Mouse (Mus musculus) spleen, adult 12 weeks (tissue): Measurements from ENCODE around the gene Ltb4r2.

Experiments used
- DNase-seq: peaks from one replicate; pipeline ENCODE4 v3.0.0; 2022; ENCODE audit warnings: low spot score

Ltb4r2 gene

DNA sequence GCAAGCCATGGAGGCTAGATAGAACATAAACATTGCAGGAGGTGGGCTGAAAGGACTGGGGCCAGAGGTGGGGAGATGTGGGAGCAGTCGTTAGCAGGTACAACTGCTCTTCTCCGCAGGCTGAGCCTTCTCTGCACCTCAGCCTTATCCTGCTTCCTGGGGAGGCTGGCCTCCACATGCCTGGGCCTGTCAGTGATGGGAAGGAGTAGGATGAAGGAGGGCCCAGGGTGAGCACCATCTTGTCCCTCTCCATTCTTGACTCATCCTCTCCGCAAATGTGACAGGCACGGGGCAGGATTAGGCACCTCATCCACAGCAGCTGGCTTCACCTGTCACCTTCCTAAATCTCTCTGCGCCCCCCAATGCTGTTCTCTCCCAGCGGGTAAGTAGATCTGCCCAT, at the start of gene Ltb4r2:
Gene Ltb4r2, plus strand, starts transcription at position 266 of the 400 bp plus-strand sequence.
- no peak for DNase-seq

DNA sequence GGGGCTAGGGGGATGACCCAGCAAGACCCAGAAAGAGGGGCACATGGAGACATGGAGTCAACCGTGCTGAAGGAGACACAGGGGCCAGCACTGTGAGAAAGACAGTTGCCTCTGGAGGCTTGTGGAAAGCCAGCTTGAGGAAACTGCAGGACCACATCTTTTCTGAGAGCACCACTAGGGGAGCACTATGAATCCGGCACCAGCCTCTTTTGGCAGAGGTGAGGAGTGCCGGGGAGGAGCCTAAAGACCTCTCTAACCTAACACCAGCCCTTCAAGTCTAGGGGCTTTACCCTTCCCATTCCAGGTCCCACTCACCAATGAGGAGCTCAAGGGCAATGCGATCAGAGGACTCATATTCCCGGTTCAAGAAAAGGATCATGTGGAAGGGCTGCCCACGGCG, 49.4 kb upstream of the Ltb4r2 start:
- no peak for DNase-seq

DNA sequence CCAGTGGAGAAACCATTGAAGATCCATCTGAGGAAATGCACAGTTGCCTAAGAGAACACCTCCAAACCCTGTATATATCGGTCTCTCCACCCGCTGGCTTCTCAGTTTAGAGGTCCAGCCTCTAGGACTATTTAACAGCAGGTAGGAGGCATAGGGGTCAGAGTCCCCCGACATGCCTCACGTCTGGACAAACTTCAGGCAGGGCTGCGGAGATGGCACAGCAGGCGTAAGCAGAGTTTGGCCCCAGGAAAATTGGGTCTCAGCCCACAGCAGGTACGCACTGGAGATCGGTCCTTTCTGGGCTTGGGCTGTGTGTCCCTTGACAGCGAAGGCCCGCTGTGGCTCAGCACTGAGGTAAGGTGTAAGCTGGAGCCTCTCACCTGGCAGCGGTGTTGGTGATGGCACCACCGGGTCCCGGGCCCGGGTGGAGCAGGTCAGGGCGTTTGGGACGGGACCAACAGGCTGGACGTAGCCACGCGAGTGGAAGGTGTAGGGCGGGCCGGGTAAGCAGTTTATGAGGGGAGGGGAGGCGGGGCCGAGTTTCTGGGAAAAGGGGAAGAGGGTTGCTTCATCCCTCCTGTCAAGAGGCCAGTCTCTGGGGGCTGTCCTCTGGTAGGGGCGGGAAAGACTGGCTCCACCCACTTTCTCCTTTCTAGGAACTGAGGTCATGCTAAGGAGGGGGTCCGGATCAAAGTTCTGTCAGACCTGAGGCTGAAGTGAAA, 48.1 kb upstream of the Ltb4r2 start:
- no peak for DNase-seq

DNA sequence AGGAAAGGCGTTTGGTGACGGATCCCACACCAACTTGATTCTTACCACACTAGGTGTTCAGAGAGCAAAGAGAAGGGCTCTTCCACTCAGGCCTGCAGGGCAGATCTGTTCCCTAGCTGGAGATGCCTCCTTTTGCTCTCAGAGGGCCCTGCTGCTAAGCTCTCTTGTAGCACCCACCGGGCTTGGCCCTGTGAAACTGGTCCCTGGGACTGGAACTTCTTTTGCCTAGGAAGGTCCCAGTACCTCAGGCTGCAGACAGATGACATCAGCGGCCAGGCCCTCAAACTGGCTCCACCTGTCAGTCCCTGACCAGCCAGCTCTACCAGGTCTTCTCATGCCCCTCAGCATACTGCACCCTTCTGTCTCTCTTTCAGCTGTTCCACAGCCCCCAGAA, 47.5 kb upstream of the Ltb4r2 start, which contains the start of gene Tgm1:
Gene Tgm1, minus strand, starts transcription at position 198 of the 394 bp plus-strand sequence.
- DNase-seq, result no peak

DNA sequence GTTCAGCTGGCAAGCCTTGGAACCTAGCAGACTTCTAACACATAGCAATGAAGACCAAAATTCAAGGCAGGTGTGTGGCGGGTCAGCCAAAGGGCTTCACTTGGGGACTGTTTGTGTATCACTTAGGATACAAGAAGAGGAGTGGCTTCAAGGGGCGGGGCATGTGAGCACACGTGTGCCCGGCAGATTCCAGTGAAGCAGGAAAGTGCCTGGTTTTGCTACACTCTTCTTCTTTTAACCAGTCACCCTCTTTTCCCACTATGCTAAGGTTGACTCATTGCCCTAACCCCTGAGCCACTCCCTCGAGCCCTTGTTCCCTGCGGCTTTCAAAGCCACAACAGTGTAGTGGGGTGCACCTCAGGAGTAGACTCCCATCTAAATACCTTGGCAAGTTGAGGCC, 46.3 kb upstream of the Ltb4r2 start:
- DNase-seq, result no peak

DNA sequence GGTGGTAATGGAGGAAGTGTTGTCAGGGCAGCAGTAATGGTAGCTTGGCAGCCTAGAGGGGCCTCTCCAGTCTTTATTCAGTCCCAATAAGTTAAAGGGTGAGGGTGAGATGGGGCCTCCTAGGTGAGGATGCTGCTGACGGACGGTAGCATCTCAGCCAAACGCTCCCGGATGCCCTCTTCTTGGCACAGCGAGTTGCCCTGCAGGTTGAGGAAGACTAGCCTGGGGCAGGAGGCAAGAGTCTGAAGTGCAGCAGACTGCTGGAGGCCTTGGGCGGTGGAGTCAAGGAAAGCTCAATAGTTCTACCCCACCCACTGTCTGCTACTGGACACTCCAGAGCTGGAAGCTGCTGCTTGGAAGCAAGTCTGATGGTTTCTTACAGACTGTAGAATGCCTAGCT, 45.0 kb upstream of the Ltb4r2 start:
- DNase-seq, result no peak

DNA sequence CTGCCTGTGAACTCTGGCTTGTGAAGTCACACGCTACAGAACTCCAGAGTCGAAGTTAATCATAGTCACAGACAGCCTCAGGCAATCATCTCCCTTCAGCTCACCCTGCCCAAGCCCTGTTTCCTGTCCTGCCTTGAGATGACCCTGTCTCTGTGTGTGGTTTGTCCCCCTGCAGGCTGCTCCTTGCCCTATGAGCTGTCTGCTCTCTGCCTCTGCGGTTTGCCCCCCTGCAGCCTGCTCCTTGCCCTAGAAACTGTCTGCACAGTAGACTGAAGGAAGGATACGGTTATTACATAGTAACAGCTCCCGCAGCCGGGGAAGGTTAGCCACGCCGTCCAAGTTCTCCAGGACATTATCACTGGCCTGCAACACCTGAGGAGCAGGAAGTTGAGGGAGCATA, 44.3 kb upstream of the Ltb4r2 start:
- DNase-seq, result no peak

DNA sequence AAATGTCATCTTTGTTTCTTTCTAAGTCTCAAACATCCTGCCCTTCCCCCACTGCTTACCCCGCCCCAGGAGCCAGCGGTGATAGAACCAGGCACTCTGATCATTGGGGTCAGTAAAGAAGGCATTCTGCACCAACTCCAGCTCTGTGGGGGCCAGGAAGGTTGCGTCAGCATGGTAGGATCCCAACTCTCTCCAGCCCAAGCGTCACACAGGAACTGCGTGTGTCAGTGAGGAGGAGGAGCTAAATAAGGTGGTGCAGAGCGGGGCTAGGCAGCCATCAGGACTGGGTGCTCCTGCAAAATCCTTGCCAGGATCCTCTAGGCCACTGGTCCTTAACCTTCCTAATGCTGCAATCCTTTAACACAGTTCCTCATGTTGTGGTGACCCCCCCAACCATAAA, 41.5 kb upstream of the Ltb4r2 start:
- no peak for DNase-seq

DNA sequence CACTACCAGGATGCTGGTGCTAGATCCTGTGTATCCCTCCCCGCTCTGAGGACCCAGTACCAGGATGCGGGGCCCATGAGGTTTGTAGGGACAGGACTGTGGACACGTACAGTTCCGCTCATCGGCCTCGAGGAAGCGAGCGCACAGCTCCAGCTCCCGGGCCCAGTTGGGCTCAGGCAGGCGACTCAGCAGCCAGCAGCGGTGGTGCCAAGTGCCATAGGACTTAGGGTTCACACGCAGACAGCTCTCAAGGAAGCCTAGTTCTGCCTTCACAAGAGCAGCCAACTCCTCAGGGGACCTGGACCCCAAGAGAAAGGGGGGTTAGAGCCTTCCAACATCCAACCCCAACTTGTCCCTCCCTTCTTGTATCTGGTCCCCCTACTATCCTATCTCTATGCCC, 40.6 kb upstream of the Ltb4r2 start:
- DNase-seq, result no peak

DNA sequence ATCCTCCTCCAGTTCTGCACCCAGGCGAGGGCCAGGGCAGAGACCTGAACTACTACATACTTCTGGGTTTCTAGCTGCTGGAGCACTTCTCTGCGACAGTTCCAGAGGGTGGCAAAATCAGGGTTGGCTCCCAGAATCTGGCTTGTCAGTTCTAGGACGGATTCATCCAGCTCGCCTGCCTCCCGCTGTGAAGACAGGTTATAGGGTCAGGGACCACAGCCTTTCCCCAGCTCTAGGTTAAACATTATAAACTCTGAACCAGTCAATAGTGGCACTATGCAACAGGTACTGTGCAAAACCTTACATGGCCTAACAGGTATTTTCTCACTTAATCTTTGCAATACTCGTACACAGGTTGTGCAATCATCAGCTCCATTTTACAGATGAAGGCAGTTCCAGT, 40.2 kb upstream of the Ltb4r2 start:
- no peak for DNase-seq

DNA sequence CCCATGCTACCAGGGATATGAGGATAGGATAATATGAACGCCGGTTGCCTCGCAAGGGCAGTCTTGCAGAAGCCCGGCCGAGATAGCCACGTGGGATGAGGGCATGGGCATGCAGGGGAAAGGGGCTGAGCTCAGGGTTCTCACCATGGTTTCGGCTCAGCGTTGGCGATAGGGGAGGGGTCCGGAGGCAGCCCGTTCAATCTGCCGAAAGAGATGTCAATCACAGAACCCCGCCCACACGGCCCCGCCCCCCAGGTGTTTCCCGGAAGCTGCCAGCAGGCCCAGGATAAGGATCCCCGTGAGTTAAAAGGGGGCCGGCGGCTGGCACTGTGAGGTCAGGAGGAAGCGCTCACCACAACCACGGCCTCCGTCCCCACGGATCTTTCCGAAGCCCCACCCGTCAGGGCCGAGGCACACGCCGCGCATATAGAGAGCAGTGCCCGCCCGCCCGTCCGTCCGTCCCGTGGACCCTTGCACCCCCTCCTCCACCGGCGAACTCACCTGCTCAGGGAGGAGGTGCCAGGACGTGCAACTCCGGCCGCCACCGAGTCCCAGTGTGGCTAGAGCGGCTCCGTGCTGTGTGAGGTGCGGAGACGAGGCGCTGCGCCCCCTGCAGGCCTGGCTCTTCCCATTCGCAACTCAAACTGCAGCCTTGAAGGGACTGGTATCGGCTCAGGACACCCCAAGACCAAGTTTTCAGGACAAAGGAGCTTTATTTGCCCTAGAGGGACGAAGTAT, 39.4 kb upstream of the Ltb4r2 start, which contains the start of gene Rabggta:
Gene Rabggta, minus strand, starts transcription at position 564 of the 738 bp plus-strand sequence.
- DNase-seq, result peak; percentile 91

DNA sequence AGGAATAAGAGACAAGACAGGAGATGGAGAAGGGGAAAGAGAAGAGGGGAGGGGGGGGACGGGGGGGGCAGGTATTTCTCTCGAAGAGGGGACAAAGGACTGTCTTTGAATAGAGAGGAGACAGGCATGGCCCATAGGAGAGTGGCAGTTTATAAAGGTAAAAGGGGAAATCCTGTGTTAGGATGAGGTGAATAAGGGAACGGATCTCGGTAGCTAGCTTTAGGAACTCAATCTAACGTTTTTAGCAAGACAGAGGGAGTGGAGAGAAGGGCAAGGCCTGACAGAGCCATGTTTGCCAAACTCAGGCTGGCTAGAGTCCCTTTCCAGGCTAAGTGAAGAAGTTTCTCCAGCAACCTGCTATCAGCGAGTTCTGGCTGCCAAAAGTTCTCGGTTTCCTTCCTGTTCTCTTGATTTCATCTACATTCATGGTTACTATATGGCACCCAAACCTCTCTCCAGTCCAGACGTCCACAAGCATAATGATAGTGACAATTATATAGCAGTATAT, 38.7 kb upstream of the Ltb4r2 start:
- DNase-seq, result no peak

DNA sequence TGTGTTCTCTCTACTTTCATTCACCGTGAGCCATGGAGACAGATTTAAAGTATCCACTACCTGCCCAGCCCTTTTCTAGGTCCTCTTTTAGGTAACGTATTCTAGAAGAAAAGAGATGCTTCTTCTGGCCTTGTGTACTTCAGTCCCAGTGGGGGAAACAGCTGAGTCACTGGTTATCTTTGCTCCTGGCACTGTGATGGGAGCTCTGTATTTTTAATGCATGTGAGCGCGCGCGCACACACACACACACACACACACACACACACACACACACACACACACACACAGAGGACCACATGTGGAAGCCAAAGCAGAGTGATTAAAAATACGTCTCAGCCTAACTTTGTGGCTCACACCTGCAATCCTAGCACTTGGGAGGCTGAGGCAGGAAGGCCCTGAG, 37.8 kb upstream of the Ltb4r2 start:
- no peak for DNase-seq

DNA sequence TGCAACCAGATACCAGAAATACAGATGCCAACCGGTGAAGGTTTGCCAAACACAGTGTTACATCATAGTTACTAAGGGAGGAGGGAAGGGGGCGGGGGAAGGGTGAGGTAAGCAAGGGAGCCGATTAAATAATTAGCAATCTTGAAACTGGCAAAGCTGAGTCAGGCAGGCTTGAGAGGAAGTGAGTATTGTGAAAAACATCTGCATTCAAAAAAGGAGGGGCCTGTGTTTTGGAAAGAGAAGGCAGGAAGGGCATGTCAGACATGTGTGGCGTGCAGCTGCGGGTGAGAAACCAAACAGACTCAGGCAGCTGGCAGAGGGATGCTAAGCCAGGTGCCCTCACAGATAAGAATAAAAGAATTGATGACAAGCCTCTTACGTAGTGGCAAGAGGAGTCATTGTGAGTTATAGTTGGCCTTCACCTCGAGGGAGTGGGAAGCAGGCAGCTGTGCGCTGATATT, 36.8 kb upstream of the Ltb4r2 start:
- DNase-seq, result peak; percentile 36

DNA sequence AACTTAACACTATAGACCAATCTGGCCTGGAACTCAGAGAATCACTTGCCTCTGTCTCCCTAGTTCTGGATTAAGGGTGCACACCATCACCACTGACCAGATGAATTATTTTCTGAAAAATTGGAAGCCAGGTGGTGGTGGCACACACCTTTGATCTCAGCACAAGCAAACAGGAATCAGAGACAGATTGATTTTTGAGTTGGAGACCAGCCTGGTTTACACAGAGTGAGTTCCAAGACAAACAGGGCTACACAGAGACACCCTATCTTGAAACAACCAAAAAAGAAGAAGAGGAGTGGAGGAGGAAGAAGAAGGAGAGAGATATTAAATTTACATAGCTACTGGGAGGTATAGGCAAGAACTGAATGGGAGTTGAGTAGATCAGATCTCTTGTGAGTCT, 35.0 kb upstream of the Ltb4r2 start:
- no peak for DNase-seq

DNA sequence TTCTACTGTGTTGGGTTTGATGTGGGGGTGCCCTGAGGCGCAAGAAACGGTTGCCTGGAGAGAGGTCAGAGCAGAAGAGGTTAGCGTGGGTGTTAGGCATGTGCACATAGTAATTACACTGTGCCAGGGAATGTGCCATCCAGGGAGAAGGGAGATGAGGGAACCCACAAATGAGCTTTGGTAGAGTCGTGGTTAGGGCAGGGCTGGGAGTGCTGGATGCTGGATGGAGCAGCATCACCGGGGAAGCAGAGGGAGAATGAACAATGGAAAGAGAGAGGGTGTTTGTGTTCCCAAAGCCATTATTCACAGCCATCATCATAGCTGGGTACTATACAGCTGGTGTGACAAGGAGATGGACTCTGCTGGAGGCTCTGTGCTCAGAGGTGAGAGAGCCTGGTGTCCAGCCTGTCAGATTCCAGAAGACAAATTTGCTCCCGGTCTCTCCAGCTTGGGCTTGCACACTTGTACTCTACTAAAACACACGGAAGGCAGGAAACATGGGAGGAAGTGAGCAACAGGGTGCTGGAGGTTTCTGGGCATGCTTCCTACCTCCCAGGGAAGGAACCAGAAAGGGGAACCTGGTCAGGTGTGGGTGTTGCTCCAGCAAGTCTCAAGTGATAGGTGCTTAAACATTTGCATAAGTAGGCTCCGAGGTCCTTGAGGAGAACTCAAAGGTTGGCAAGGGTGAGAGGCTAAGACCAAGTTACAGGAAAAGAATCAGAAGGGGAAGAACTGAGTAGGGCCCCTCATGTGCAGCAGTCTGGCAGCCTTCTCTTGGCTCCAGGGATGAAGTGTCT, 33.1 kb upstream of the Ltb4r2 start:
- no peak for DNase-seq

DNA sequence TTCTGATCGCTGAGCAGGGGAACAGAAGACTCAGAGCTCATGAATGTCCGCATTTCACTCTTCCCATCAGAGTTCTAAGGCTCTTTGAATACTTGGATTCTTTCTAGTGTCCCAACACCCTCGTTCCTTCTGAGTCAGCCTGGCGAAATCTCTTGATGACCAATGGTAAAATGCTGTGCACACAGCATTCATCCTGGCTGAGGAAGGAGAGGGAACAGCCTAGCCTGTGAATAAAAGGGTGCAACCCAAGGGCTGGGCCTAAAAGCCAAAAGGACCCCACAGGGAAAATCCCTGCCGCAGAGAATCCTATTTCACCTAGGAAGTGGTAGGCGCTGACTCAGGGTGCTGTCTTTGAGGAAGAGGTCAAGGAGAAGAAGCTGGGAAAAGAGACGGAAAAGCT, 31.1 kb upstream of the Ltb4r2 start:
- no peak for DNase-seq

DNA sequence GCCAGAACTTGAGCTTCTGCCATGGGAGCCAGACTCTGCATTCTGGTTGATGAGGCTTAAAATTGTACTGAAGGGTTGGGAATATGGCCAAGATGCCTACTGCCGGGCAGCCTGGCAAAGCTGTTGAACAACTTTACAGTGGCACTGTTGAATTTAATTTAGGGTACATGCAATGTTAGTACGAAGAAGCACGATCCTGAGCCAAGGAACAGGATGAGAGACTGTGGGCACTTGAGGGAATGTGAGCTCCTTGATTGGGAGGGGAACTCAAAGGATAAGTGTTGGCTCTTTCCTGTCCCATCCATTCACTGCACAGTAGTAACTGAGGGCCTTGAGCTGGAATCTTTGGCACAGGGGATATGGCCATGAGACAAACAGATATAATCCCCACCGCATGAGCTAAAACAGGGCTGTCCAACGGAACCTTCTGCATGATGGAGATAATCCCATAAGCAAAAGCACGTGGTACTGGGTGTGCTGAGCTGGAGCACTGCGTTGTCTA, 30.6 kb upstream of the Ltb4r2 start:
- no peak for DNase-seq

DNA sequence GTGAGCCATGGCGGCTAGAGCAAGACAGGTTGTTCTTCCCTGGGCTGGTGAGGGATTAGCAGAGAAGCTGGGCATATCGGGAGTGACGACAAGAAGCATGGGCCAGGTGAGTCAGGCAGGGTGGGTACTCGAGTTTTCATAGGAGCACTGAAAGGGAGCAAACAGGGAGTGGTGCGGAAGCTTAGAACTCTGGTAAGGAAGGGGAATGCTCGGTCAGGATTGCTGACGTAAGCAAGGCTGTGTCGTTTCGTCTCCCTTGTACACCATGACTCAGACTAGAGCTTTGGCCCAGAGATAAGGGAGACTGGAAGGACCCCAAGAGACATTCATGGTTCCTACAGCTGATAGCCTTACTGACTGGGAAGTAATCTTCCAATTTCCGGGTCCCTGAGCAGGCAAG, 27.3 kb upstream of the Ltb4r2 start:
- DNase-seq, result no peak

DNA sequence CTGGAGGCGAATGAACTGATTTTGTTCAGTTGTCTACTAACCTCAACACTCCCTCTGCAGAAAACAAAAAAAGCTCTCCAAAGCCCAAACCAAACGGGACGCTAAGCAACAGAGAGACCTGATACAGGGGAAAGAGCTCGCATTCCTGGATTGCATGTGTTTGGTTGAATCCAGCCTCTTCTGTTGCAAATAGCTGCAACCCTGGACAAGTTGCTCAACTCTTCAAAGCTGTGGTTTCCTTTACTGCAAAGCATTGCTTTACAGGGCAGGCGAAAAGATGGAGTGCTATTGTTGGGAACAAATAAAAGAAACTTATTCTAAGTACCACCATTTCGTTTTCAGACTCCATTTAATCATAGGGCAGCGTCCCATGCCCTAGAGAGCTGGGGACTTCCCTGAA, 26.4 kb upstream of the Ltb4r2 start:
- DNase-seq, result no peak

DNA sequence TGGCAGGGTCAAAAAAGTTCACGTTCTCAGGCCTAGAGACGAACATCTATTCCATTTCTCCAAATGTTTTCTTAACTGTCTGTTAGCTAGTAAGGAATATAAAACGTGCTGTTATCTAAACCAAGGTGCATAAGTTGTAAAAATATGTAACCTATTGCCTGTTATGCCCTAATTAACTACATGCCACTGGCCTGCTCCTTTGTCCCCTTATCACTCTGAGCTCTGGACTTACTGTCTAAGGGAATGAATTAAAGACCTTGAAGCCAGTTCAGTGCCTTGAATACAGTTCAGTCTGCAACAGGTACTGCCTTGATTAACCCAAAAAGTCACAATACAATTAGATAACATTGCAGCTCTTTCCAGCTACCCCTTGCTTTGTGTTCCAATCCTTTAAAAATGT, 25.9 kb upstream of the Ltb4r2 start:
- no peak for DNase-seq

DNA sequence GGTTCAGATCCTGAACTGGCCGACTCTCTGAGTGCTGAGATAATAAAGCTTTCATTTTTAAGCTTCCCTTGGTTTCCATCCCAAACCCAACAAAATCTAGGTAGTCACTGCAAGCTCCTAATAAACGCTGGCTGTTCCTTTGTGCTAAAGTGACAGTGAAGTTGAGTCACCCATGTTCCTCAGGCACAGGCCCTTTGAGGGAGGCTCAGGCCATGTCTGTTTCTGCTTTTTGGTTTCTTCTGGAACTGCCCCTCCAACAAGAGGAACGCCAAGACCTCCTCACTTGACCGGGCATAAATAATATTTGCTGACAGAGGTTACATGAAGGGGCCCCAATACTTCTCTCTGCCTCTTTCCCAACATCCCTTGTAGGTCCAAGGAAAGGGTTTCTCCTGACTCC, 25.5 kb upstream of the Ltb4r2 start:
- no peak for DNase-seq
